Mouse (Mus musculus): ENCODE data around the gene Fgfr2. TPM values are rescaled to one million over a fixed set of nuclear protein-coding genes. Genes with fewer than 3 reads are reported as not detected.

Gene Fgfr2
- polyA plus RNA-seq, 1 experiment from 2014 or later: 11.4 TPM

GRCm38 (mm10) chr7:132939118-132939517 lies 184.0 kb downstream of the Fgfr2 start:
- 63% methylated on average over 2 of the region's 2 CpGs for WGBS (ENCODE audit: insufficient replicate concordance)
- H3K27ac ChIP-seq (ENCODE audit: low read length): peak overlapping the region; percentile 37; the same call in 1 of the 2 replicates
- no peaks in the 10 kb centered on the region for H3K36me3 ChIP-seq (ENCODE audit: control insufficient read depth, insufficient read depth)
- H3K4me1 ChIP-seq (ENCODE audit: control insufficient read depth, low read depth, low read length): peaks cover 3% of the 10 kb centered on the region; the same call in 1 of the 2 replicates
- H3K4me2 ChIP-seq (ENCODE audit: low read depth, low read length): no peak overlapping the region
- H3K9me3 ChIP-seq (replicated peaks; ENCODE audit: control insufficient read depth, low read length): no peaks in the 10 kb centered on the region
- no peak overlapping the region for H3K9ac ChIP-seq (ENCODE audit: low read depth, low read length)
- ATAC-seq (ENCODE audit: low read depth): peak; percentile 77
- no peaks in the 10 kb centered on the region for H3K27me3 ChIP-seq (ENCODE audit: control insufficient read depth, insufficient read depth, low read depth, low read length)
- no peak overlapping the region for H3K4me3 ChIP-seq (ENCODE audit: low read depth, low read length)

GRCm38 (mm10) chr7:132934743-132935142 lies 188.4 kb downstream of the Fgfr2 start:
- H3K4me3 ChIP-seq (ENCODE audit: low read depth, low read length): no peak overlapping the region
- no peak overlapping the region for H3K4me2 ChIP-seq (ENCODE audit: low read depth, low read length)
- no peak overlapping the region for H3K27ac ChIP-seq (ENCODE audit: low read length)
- no peak for ATAC-seq (ENCODE audit: low read depth)
- no peaks in the 10 kb centered on the region for H3K9me3 ChIP-seq (replicated peaks; ENCODE audit: control insufficient read depth, low read length)
- H3K4me1 ChIP-seq (ENCODE audit: control insufficient read depth, low read depth, low read length): peaks cover 10% of the 10 kb centered on the region
- no peaks in the 10 kb centered on the region for H3K27me3 ChIP-seq (ENCODE audit: control insufficient read depth, insufficient read depth, low read depth, low read length)
- no peak overlapping the region for H3K9ac ChIP-seq (ENCODE audit: low read depth, low read length)
- H3K36me3 ChIP-seq (ENCODE audit: control insufficient read depth, insufficient read depth): no peaks in the 10 kb centered on the region

GRCm38 (mm10) chr7:132933331-132933730 lies 189.8 kb downstream of the Fgfr2 start:
- Histone ChIP-seq H3K9ac (ENCODE audit: low read depth, low read length) (no peak overlapping the region), H3K4me2 (ENCODE audit: low read depth, low read length) (no peak overlapping the region), H3K4me1 (ENCODE audit: control insufficient read depth, low read depth, low read length) (peaks cover 10% of the 10 kb centered on the region), H3K36me3 (ENCODE audit: control insufficient read depth, insufficient read depth) (no peaks in the 10 kb centered on the region), H3K27ac (ENCODE audit: low read length) (no peak overlapping the region), H3K27me3 (ENCODE audit: control insufficient read depth, insufficient read depth, low read depth, low read length) (no peaks in the 10 kb centered on the region), H3K9me3 (replicated peaks; ENCODE audit: control insufficient read depth, low read length) (no peaks in the 10 kb centered on the region), H3K4me3 (ENCODE audit: low read depth, low read length) (no peak overlapping the region)
- ATAC-seq (ENCODE audit: low read depth): no peak
- WGBS (ENCODE audit: insufficient replicate concordance): 69% methylated on average over 1 of the region's 1 CpGs

GRCm38 (mm10) chr7:132931560-132932351 lies 191.4 kb downstream of the Fgfr2 start:
- ATAC-seq (ENCODE audit: low read depth): peak; percentile 4; the same call in 1 of the 2 replicates
- H3K4me2 ChIP-seq (ENCODE audit: low read depth, low read length): peak overlapping the region; percentile 82

GRCm38 (mm10) chr7:132930850-132931559 lies 192.1 kb downstream of the Fgfr2 start, which contains the start of gene Zranb1:
Gene Zranb1, plus strand, starts transcription at chr7:132931142.
- peak within 1 kb of the TSS; percentile 100 for H3K9ac ChIP-seq (ENCODE audit: low read depth, low read length)
- no peaks in the 10 kb centered on the region for H3K9me3 ChIP-seq (replicated peaks; ENCODE audit: control insufficient read depth, low read length)
- H3K4me3 ChIP-seq (ENCODE audit: low read depth, low read length): peak within 1 kb of the TSS; percentile 98
- peak within 1 kb of the TSS; percentile 99 for H3K27ac ChIP-seq (ENCODE audit: low read length)
- H3K4me1 ChIP-seq (ENCODE audit: control insufficient read depth, low read depth, low read length): peaks cover 10% of the 10 kb centered on the region
- no peaks in the 10 kb centered on the region for H3K27me3 ChIP-seq (ENCODE audit: control insufficient read depth, insufficient read depth, low read depth, low read length)
- ATAC-seq (ENCODE audit: low read depth): peak; percentile 97
- H3K4me2 ChIP-seq (ENCODE audit: low read depth, low read length): peak within 1 kb of the TSS; percentile 92
- no peaks in the 10 kb centered on the region for H3K36me3 ChIP-seq (ENCODE audit: control insufficient read depth, insufficient read depth)
- under 1% methylated on average over 89 of the region's 93 CpGs for WGBS (ENCODE audit: insufficient replicate concordance)

More at GRCm38 (mm10) chr7:132931560-132932351, 191.4 kb downstream of the Fgfr2 start:
- Histone ChIP-seq H3K9ac (ENCODE audit: low read depth, low read length) (peak overlapping the region; percentile 100), H3K36me3 (ENCODE audit: control insufficient read depth, insufficient read depth) (no peaks in the 10 kb centered on the region), H3K9me3 (replicated peaks; ENCODE audit: control insufficient read depth, low read length) (no peaks in the 10 kb centered on the region), H3K27ac (ENCODE audit: low read length) (peak overlapping the region; percentile 99), H3K4me1 (ENCODE audit: control insufficient read depth, low read depth, low read length) (peaks cover 10% of the 10 kb centered on the region), H3K4me3 (ENCODE audit: low read depth, low read length) (peak overlapping the region; percentile 98), H3K27me3 (ENCODE audit: control insufficient read depth, insufficient read depth, low read depth, low read length) (no peaks in the 10 kb centered on the region)
- under 1% methylated on average over 41 of the region's 55 CpGs for WGBS (ENCODE audit: insufficient replicate concordance)

- H3K36me3 ChIP-seq (ENCODE audit: control insufficient read depth, insufficient read depth): no peaks in the 10 kb centered on the region
- H3K27ac ChIP-seq (ENCODE audit: low read length): no peak overlapping the region; the same call in 1 of the 2 replicates
- H3K4me3 ChIP-seq (ENCODE audit: low read depth, low read length): peak overlapping the region; percentile 98
- no peaks in the 10 kb centered on the region for H3K9me3 ChIP-seq (replicated peaks; ENCODE audit: control insufficient read depth, low read length)
- peaks cover 10% of the 10 kb centered on the region for H3K4me1 ChIP-seq (ENCODE audit: control insufficient read depth, low read depth, low read length)
- no peaks in the 10 kb centered on the region for H3K27me3 ChIP-seq (ENCODE audit: control insufficient read depth, insufficient read depth, low read depth, low read length)
- H3K9ac ChIP-seq (ENCODE audit: low read depth, low read length): peak overlapping the region; percentile 82
- ATAC-seq (ENCODE audit: low read depth): no peak
- 78% methylated on average over 5 of the region's 5 CpGs for WGBS (ENCODE audit: insufficient replicate concordance)
- peak overlapping the region; percentile 92 for H3K4me2 ChIP-seq (ENCODE audit: low read depth, low read length)
Observed at GRCm38 (mm10) chr7:132930055-132930454, 193.1 kb downstream of the Fgfr2 start.

GRCm38 (mm10) chr7:132927201-132927600 lies 195.9 kb downstream of the Fgfr2 start:
- H3K9ac ChIP-seq (ENCODE audit: low read depth, low read length): no peak overlapping the region
- no peaks in the 10 kb centered on the region for H3K36me3 ChIP-seq (ENCODE audit: control insufficient read depth, insufficient read depth)
- no peak overlapping the region for H3K4me2 ChIP-seq (ENCODE audit: low read depth, low read length)
- H3K27me3 ChIP-seq (ENCODE audit: control insufficient read depth, insufficient read depth, low read depth, low read length): no peaks in the 10 kb centered on the region
- H3K4me1 ChIP-seq (ENCODE audit: control insufficient read depth, low read depth, low read length): peaks cover 4% of the 10 kb centered on the region; the same call in 1 of the 2 replicates
- H3K9me3 ChIP-seq (replicated peaks; ENCODE audit: control insufficient read depth, low read length): no peaks in the 10 kb centered on the region
- H3K27ac ChIP-seq (ENCODE audit: low read length): no peak overlapping the region
- H3K4me3 ChIP-seq (ENCODE audit: low read depth, low read length): no peak overlapping the region
- WGBS (ENCODE audit: insufficient replicate concordance): 40% methylated on average over 3 of the region's 3 CpGs
- ATAC-seq (ENCODE audit: low read depth): no peak

- WGBS (ENCODE audit: insufficient replicate concordance): 54% methylated on average over 2 of the region's 2 CpGs
- H3K27ac ChIP-seq (ENCODE audit: low read length): no peak overlapping the region
- no peaks in the 10 kb centered on the region for H3K36me3 ChIP-seq (ENCODE audit: control insufficient read depth, insufficient read depth)
- peaks cover 2% of the 10 kb centered on the region; the same call in 1 of the 2 replicates for H3K4me1 ChIP-seq (ENCODE audit: control insufficient read depth, low read depth, low read length)
- ATAC-seq (ENCODE audit: low read depth): no peak
- no peaks in the 10 kb centered on the region for H3K27me3 ChIP-seq (ENCODE audit: control insufficient read depth, insufficient read depth, low read depth, low read length)
- H3K9me3 ChIP-seq (replicated peaks; ENCODE audit: control insufficient read depth, low read length): no peaks in the 10 kb centered on the region
- H3K9ac ChIP-seq (ENCODE audit: low read depth, low read length): no peak overlapping the region
- H3K4me2 ChIP-seq (ENCODE audit: low read depth, low read length): no peak overlapping the region
- H3K4me3 ChIP-seq (ENCODE audit: low read depth, low read length): no peak overlapping the region
Observed at GRCm38 (mm10) chr7:132925227-132925626, 197.9 kb downstream of the Fgfr2 start.

GRCm38 (mm10) chr7:132921971-132922370 lies 201.2 kb downstream of the Fgfr2 start:
- Histone ChIP-seq H3K36me3 (ENCODE audit: control insufficient read depth, insufficient read depth) (no peaks in the 10 kb centered on the region), H3K9ac (ENCODE audit: low read depth, low read length) (no peak overlapping the region), H3K4me3 (ENCODE audit: low read depth, low read length) (no peak overlapping the region), H3K4me1 (ENCODE audit: control insufficient read depth, low read depth, low read length) (no peaks in the 10 kb centered on the region), H3K9me3 (replicated peaks; ENCODE audit: control insufficient read depth, low read length) (no peaks in the 10 kb centered on the region), H3K4me2 (ENCODE audit: low read depth, low read length) (no peak overlapping the region), H3K27me3 (ENCODE audit: control insufficient read depth, insufficient read depth, low read depth, low read length) (no peaks in the 10 kb centered on the region), H3K27ac (ENCODE audit: low read length) (no peak overlapping the region)
- WGBS (ENCODE audit: insufficient replicate concordance): 30% methylated on average over 3 of the region's 3 CpGs
- no peak for ATAC-seq (ENCODE audit: low read depth)
